Mouse (Mus musculus) MEL (cell line): ENCODE measurements at regions not wholly inside any gene's neighbourhood (a gene's known extent, or its start where the extent isn't known, plus 50 kb on each side); places are given as distances from the start of the nearest gene placed in this dataset.

Source experiments
- DNase-seq: peaks from one replicate; pipeline ENCODE4 v3.0.0; 2011; ENCODE audit warnings: low read depth, low spot score
- H3K27ac ChIP-seq: 2 replicates; pipeline ENCODE4 v1.5.1; 2012; ENCODE audit warnings: low read depth, mild to moderate bottlenecking, control low read depth, low read length, moderate library complexity; ENCODE audit not compliant: control insufficient read depth
- H3K27me3 ChIP-seq, 2 experiments: fragments of 150-350 bp in 1 of 2; sonication (generic) in 1 of 2; 2 replicates each; pipeline ENCODE4 v1.6.1; 2012; ENCODE audit warnings: low read length in 2 of 2, mild to moderate bottlenecking in 2 of 2, improper control_type of control experiment in 1 of 2, moderate library complexity in 1 of 2; ENCODE audit not compliant: insufficient read depth in 2 of 2, control insufficient read depth in 1 of 2
- H3K36me3 ChIP-seq, 2 experiments: 2 replicates each; pipeline ENCODE4 v1.6.1; 2012 to 2014; ENCODE audit warnings: low read length in 2 of 2, improper control_type of control experiment in 1 of 2, inconsistent platforms in 1 of 2, mild to moderate bottlenecking in 1 of 2; ENCODE audit not compliant: insufficient read depth in 2 of 2, control insufficient read depth in 1 of 2
- H3K4me1 ChIP-seq, 2 experiments: fragments of 150-350 bp in 1 of 2; sonication (generic) in 1 of 2; 2 replicates each; pipeline ENCODE4 v1.6.1; 2012; ENCODE audit warnings: low read length in 2 of 2, improper control_type of control experiment in 1 of 2, mild to moderate bottlenecking in 1 of 2; ENCODE audit not compliant: insufficient read depth in 2 of 2, control insufficient read depth in 1 of 2
- H3K4me3 ChIP-seq, 2 experiments: fragments of 150-350 bp in 1 of 2; sonication (generic) in 1 of 2; 2 replicates each; pipeline ENCODE4 v1.5.1; 2012; ENCODE audit warnings: low read depth in 2 of 2, low read length in 2 of 2, mild to moderate bottlenecking in 2 of 2, moderate library complexity in 2 of 2, control low read depth in 1 of 2, improper control_type of control experiment in 1 of 2; ENCODE audit not compliant: control insufficient read depth in 1 of 2, insufficient read depth in 1 of 2
- H3K79me2 ChIP-seq: 2 replicates; pipeline ENCODE4 v1.6.1; 2012; ENCODE audit warnings: mild to moderate bottlenecking, low read length, moderate library complexity; ENCODE audit not compliant: control insufficient read depth, poor library complexity, insufficient read depth
- H3K9ac ChIP-seq: 2 replicates; pipeline ENCODE4 v1.6.1; 2012; ENCODE audit warnings: low read depth, mild to moderate bottlenecking, control low read depth, low read length, moderate library complexity; ENCODE audit not compliant: control insufficient read depth, poor library complexity, severe bottlenecking
- H3K9me3 ChIP-seq: fragments of 150-350 bp; sonication (generic); replicated peaks from 2 replicates; pipeline ENCODE4 v1.6.1; 2012; ENCODE audit warnings: mild to moderate bottlenecking, low read length, improper control_type of control experiment, moderate library complexity; ENCODE audit not compliant: insufficient read depth
- BHLHE40 ChIP-seq: IDR thresholded peaks from 2 replicates; pipeline ENCODE4 v1.6.1; 2012; ENCODE audit warnings: low read depth, mild to moderate bottlenecking, inconsistent platforms, low read length, improper control_type of control experiment, borderline replicate concordance
- CTCF ChIP-seq, 3 experiments: IDR thresholded peaks in 2 of 3; conservative IDR thresholded peaks in 1 of 3; 2 replicates each; pipeline ENCODE4 v1.5.1; 2011 to 2012; ENCODE audit warnings: low read length in 3 of 3, low read depth in 2 of 3, mild to moderate bottlenecking in 2 of 3, improper control_type of control experiment in 1 of 3, inconsistent platforms in 1 of 3, mixed read lengths in 1 of 3, moderate library complexity in 1 of 3; ENCODE audit not compliant: control insufficient read depth in 1 of 3, insufficient read depth in 1 of 3, poor library complexity in 1 of 3, severe bottlenecking in 1 of 3
- E2F4 ChIP-seq: IDR thresholded peaks from 2 replicates; pipeline ENCODE4 v1.6.1; 2011; ENCODE audit warnings: low read depth, low read length, improper control_type of control experiment, borderline replicate concordance
- EP300 ChIP-seq, 2 experiments: IDR thresholded peaks; 2 replicates each; pipeline ENCODE4 v1.6.1; 2011; ENCODE audit warnings: improper control_type of control experiment in 2 of 2, low read length in 2 of 2, low read depth in 1 of 2, mild to moderate bottlenecking in 1 of 2
- ETS1 ChIP-seq: IDR thresholded peaks from 2 replicates; pipeline ENCODE4 v1.6.1; 2012; ENCODE audit warnings: low read depth, mild to moderate bottlenecking, inconsistent platforms, low read length, improper control_type of control experiment, moderate library complexity
- GATA1 ChIP-seq: IDR thresholded peaks from 2 replicates; pipeline ENCODE4 v1.6.1; 2011; ENCODE audit warnings: low read depth, low read length, improper control_type of control experiment
- HCFC1 ChIP-seq: IDR thresholded peaks from 2 replicates; pipeline ENCODE4 v1.6.1; 2012; ENCODE audit warnings: low read depth, mild to moderate bottlenecking, inconsistent platforms, low read length, improper control_type of control experiment, moderate library complexity
- JUND ChIP-seq: IDR thresholded peaks from 2 replicates; pipeline ENCODE4 v1.6.1; 2011; ENCODE audit warnings: low read depth, mild to moderate bottlenecking, improper control_type of control experiment, low read length
- MAFK ChIP-seq: IDR thresholded peaks from 2 replicates; pipeline ENCODE4 v1.6.1; 2011; ENCODE audit warnings: low read depth, mild to moderate bottlenecking, low read length, improper control_type of control experiment, borderline replicate concordance
- MAX ChIP-seq: IDR thresholded peaks from 2 replicates; pipeline ENCODE4 v1.6.1; 2011; ENCODE audit warnings: low read length, improper control_type of control experiment
- MAZ ChIP-seq: IDR thresholded peaks from 2 replicates; pipeline ENCODE4 v1.6.1; 2012; ENCODE audit warnings: low read depth, mild to moderate bottlenecking, inconsistent platforms, low read length, improper control_type of control experiment
- MXI1 ChIP-seq: IDR thresholded peaks from 2 replicates; pipeline ENCODE4 v1.6.1; 2011; ENCODE audit warnings: mild to moderate bottlenecking, low read depth, low read length, improper control_type of control experiment
- MYB ChIP-seq: IDR thresholded peaks from 2 replicates; pipeline ENCODE4 v1.6.1; 2011; ENCODE audit warnings: mild to moderate bottlenecking, low read depth, low read length, improper control_type of control experiment
- MYC ChIP-seq: IDR thresholded peaks from 2 replicates; pipeline ENCODE4 v1.6.1; 2011; ENCODE audit warnings: low read depth, mild to moderate bottlenecking, low read length, improper control_type of control experiment, moderate library complexity
- POLR2A ChIP-seq, 2 experiments: IDR thresholded peaks; 2 replicates each; pipeline ENCODE4 v1.6.1; 2011 to 2012; ENCODE audit warnings: low read length in 2 of 2, mild to moderate bottlenecking in 2 of 2, control low read depth in 1 of 2, improper control_type of control experiment in 1 of 2, low read depth in 1 of 2, moderate library complexity in 1 of 2; ENCODE audit not compliant: control insufficient read depth in 1 of 2, insufficient read depth in 1 of 2, poor library complexity in 1 of 2
- POLR2AphosphoS2 ChIP-seq: IDR thresholded peaks from 2 replicates; pipeline ENCODE4 v1.6.1; 2011; ENCODE audit warnings: low read length, improper control_type of control experiment
- RAD21 ChIP-seq: IDR thresholded peaks from 2 replicates; pipeline ENCODE4 v1.6.1; 2011; ENCODE audit warnings: mild to moderate bottlenecking, low read depth, low read length, improper control_type of control experiment
- SIN3A ChIP-seq: IDR thresholded peaks from 2 replicates; pipeline ENCODE4 v1.6.1; 2012; ENCODE audit warnings: low read length, improper control_type of control experiment, inconsistent platforms
- SMC3 ChIP-seq: IDR thresholded peaks from 2 replicates; pipeline ENCODE4 v1.6.1; 2011; ENCODE audit warnings: low read depth, low read length, improper control_type of control experiment
- TBP ChIP-seq: IDR thresholded peaks from 2 replicates; pipeline ENCODE4 v1.8.0; 2011; ENCODE audit warnings: low read depth, low read length, improper control_type of control experiment
- ZC3H11A ChIP-seq: IDR thresholded peaks from 2 replicates; pipeline ENCODE4 v1.6.1; 2012; ENCODE audit warnings: low read depth, mild to moderate bottlenecking, inconsistent platforms, low read length, improper control_type of control experiment
- ZKSCAN1 ChIP-seq: IDR thresholded peaks from 2 replicates; pipeline ENCODE4 v1.6.1; 2012; ENCODE audit warnings: low read depth, mild to moderate bottlenecking, inconsistent platforms, low read length, improper control_type of control experiment, moderate library complexity
- ZMIZ1 ChIP-seq: IDR thresholded peaks from 2 replicates; pipeline ENCODE4 v1.6.1; 2012; ENCODE audit warnings: low read depth, mild to moderate bottlenecking, inconsistent platforms, low read length, improper control_type of control experiment, moderate library complexity
- ZNF384 ChIP-seq: IDR thresholded peaks from 2 replicates; pipeline ENCODE4 v1.6.1; 2012; ENCODE audit warnings: low read depth, mild to moderate bottlenecking, inconsistent platforms, low read length, improper control_type of control experiment

- no peaks in the 10 kb centered on the region for H3K9me3 ChIP-seq
- TF ChIP-seq E2F4: no peak
- TF ChIP-seq BHLHE40: no peak
- no peak for TF ChIP-seq TBP
- TF ChIP-seq MAZ: no peak
- TF ChIP-seq ZC3H11A: no peak
- no peak for TF ChIP-seq MYC
- TF ChIP-seq ETS1: no peak
- TF ChIP-seq MXI1: no peak
- TF ChIP-seq EP300 (IDR thresholded peaks at IDR 0.05; ENCODE audit: low read depth in 1 of 2, low read length in 2 of 2): no peak
- H3K27ac ChIP-seq: peak overlapping the region; percentile 59
- H3K4me3 ChIP-seq: no peak overlapping the region
- peak overlapping the region; percentile 23; the same call in 1 of the 2 replicates for H3K9ac ChIP-seq
- peaks cover 0 to 18% of the 10 kb centered on the region in 2 experiments; a peak in 3 of 4 replicates for H3K4me1 ChIP-seq
- DNase-seq: peak; percentile 15
- peaks cover 0 to 8% of the 10 kb centered on the region in 2 experiments; a peak in 2 of 4 replicates for H3K36me3 ChIP-seq
- H3K27me3 ChIP-seq: no peaks in the 10 kb centered on the region
- H3K79me2 ChIP-seq: no peaks in the 10 kb centered on the region
Observed at GRCm38 (mm10) chr12:85533603-85534002, 59.9 kb downstream of the Fos start.

GRCm38 (mm10) chr12:85539423-85539822 is 59.4 kb upstream of the Jdp2 start:
- peaks cover under 1 to 2% of the 10 kb centered on the region in 2 experiments; a peak in 2 of 4 replicates for H3K27me3 ChIP-seq
- H3K4me1 ChIP-seq: peaks cover 2 to 13% of the 10 kb centered on the region in 2 experiments; a peak in 3 of 4 replicates
- H3K79me2 ChIP-seq: no peaks in the 10 kb centered on the region
- no peaks in the 10 kb centered on the region for H3K9me3 ChIP-seq
- H3K27ac ChIP-seq: no peak overlapping the region
- DNase-seq: peak; percentile 53
- no peaks in the 10 kb centered on the region; a peak in 1 of 4 replicates for H3K36me3 ChIP-seq
- no peak overlapping the region for H3K9ac ChIP-seq
- TF ChIP-seq CTCF (IDR thresholded peaks at IDR 0.05 in 2 of 3, conservative IDR thresholded peaks at IDR 0.05 in 1 of 3; ENCODE audit: control insufficient read depth in 1 of 3, insufficient read depth in 1 of 3, low read depth in 2 of 3, low read length in 3 of 3, poor library complexity in 1 of 3, severe bottlenecking in 1 of 3) (peak; percentile 4 to 37 (median 12); a peak in 2 of 6 replicates), JUND (no peak), MYB (no peak), SIN3A (0 out of 2 replicates have a peak, but pooled peaks have one; percentile 31), ZKSCAN1 (no peak), ZMIZ1 (no peak), RAD21 (no peak; the same call in 1 of the 2 replicates), E2F4 (no peak), POLR2AphosphoS2 (no peak), SMC3 (0 out of 2 replicates have a peak, but pooled peaks have one; percentile 19), ETS1 (0 out of 2 replicates have a peak, but pooled peaks have one; percentile 25), EP300 (IDR thresholded peaks at IDR 0.05; ENCODE audit: low read depth in 1 of 2, low read length in 2 of 2) (peak in 1 of 2 experiments; percentile 22; a peak in 1 of 4 replicates), HCFC1 (no peak), MAFK (no peak), MAX (no peak), GATA1 (peak; percentile 55), POLR2A (IDR thresholded peaks at IDR 0.05; ENCODE audit: control insufficient read depth in 1 of 2, insufficient read depth in 1 of 2, low read depth in 1 of 2, low read length in 2 of 2, poor library complexity in 1 of 2) (no peak), ZNF384 (no peak)
- H3K4me3 ChIP-seq: no peak overlapping the region
